Mouse (Mus musculus) bone marrow macrophage, adult 2 months (primary cell): Measurements from ENCODE around the gene Il1a.

Experiments used
- CTCF ChIP-seq: IDR thresholded peaks from 2 replicates; pipeline ENCODE4 v1.5.1; 2012; ENCODE audit warnings: low read depth, mild to moderate bottlenecking, low read length, moderate library complexity
- POLR2A ChIP-seq: IDR thresholded peaks from 2 replicates; pipeline ENCODE4 v1.6.1; 2012; ENCODE audit warnings: mild to moderate bottlenecking, low read depth, low read length, borderline replicate concordance

- TF ChIP-seq POLR2A, result no peak
- no peak for TF ChIP-seq CTCF
These were observed 39.8 kb downstream of the Il1a start for GRCm38 (mm10) chr2:129269986-129270385.
